Mouse (Mus musculus) midbrain, embryonic 15.5 days (tissue): Measurements from ENCODE around the gene Cracr2b. TPM values are rescaled to one million over a fixed set of nuclear protein-coding genes. Genes with fewer than 3 reads are reported as not detected.

Source experiments
- ATAC-seq: fragments of 200-750 bp; cut with Nextera tagmentation; replicated peaks from 2 replicates; pipeline ENCODE4 v1.8.0; 2017; ENCODE audit warnings: moderate TSS enrichment
- H3K27ac ChIP-seq: fragments of 300-500 bp; sonication (generic); 2 replicates; pipeline ENCODE4 v1.5.1; 2015; ENCODE audit warnings: mild to moderate bottlenecking, inconsistent platforms
- H3K27me3 ChIP-seq: fragments of 300-500 bp; sonication (generic); replicated peaks from 2 replicates; pipeline ENCODE4 v1.6.1; 2015; ENCODE audit warnings: inconsistent platforms
- H3K36me3 ChIP-seq: fragments of 300-500 bp; sonication (generic); replicated peaks from 2 replicates; pipeline ENCODE4 v1.6.1; 2015; ENCODE audit warnings: inconsistent platforms
- H3K4me1 ChIP-seq: fragments of 300-500 bp; sonication (generic); 2 replicates; pipeline ENCODE4 v1.6.1; 2015; ENCODE audit warnings: inconsistent platforms
- H3K4me2 ChIP-seq: fragments of 300-500 bp; sonication (generic); 2 replicates; pipeline ENCODE4 v1.6.1; 2015; ENCODE audit warnings: inconsistent platforms, mild to moderate bottlenecking, moderate library complexity
- H3K4me3 ChIP-seq: fragments of 300-500 bp; sonication (generic); 2 replicates; pipeline ENCODE4 v1.5.1; 2015; ENCODE audit warnings: mild to moderate bottlenecking, inconsistent platforms
- H3K9ac ChIP-seq: fragments of 300-500 bp; sonication (generic); 2 replicates; pipeline ENCODE4 v1.6.1; 2015; ENCODE audit warnings: mild to moderate bottlenecking, inconsistent platforms
- H3K9me3 ChIP-seq: fragments of 300-500 bp; sonication (generic); 2 replicates; pipeline ENCODE4 v1.6.1; 2016; ENCODE audit warnings: inconsistent platforms
- WGBS: fragments of 180-500 bp; shearing (Covaris S2); methylation state at CpG from one replicate; pipeline ENCODE4 v1.1.7; 2015; ENCODE audit warnings: mixed read lengths; 5-methylcytosine and 5-hydroxymethylcytosine counted together
- polyA plus RNA-seq: library from polyadenylated mRNA; unstranded; fragments of >200 nt; fragmentation: Nextera tagmentation; extraction: Ambion mirVana; gene quantifications from 2 replicates; pipeline ENCODE4 v1.2.1, GENCODE M21; 2015

Gene Cracr2b
- polyA plus RNA-seq, 1 experiment from 2014 or later: 7.6 TPM

- H3K9ac ChIP-seq: no peak overlapping the region
- peaks cover 27% of the 10 kb centered on the region for H3K4me1 ChIP-seq
- H3K27me3 ChIP-seq: peaks cover 53% of the 10 kb centered on the region
- H3K36me3 ChIP-seq: 0 out of 2 replicates have a peak, but pooled peaks cover 4% of the 10 kb centered on the region
- ATAC-seq: no peak
- no peaks in the 10 kb centered on the region for H3K9me3 ChIP-seq
- 86% methylated on average over 5 of the region's 5 CpGs for WGBS
- no peak overlapping the region for H3K27ac ChIP-seq
- H3K4me3 ChIP-seq: no peak overlapping the region
- no peak overlapping the region for H3K4me2 ChIP-seq
Observed at GRCm38 (mm10) chr7:141460001-141460390, 898 bp upstream of the Cracr2b start.

- Histone ChIP-seq H3K36me3 (0 out of 2 replicates have a peak, but pooled peaks cover 4% of the 10 kb centered on the region), H3K4me2 (peak overlapping the region; percentile 59), H3K9me3 (no peaks in the 10 kb centered on the region), H3K27me3 (peaks cover 65% of the 10 kb centered on the region), H3K27ac (no peak overlapping the region), H3K4me1 (peaks cover 15% of the 10 kb centered on the region), H3K4me3 (peak overlapping the region; percentile 38), H3K9ac (peak overlapping the region; percentile 40)
- no peak for ATAC-seq
- 3% methylated on average over 59 of the region's 59 CpGs for WGBS
Observed at GRCm38 (mm10) chr7:141461521-141462332, 833 bp downstream of the Cracr2b start.

GRCm38 (mm10) chr7:141462333-141462821 lies 1.5 kb downstream of the Cracr2b start:
- Histone ChIP-seq H3K4me1 (peaks cover 20% of the 10 kb centered on the region), H3K4me2 (peak overlapping the region; percentile 59), H3K9ac (0 out of 2 replicates have a peak overlapping the region, but pooled peaks have one; percentile 40), H3K27me3 (peaks cover 65% of the 10 kb centered on the region), H3K27ac (no peak overlapping the region), H3K36me3 (0 out of 2 replicates have a peak, but pooled peaks cover 4% of the 10 kb centered on the region), H3K9me3 (no peaks in the 10 kb centered on the region), H3K4me3 (peak overlapping the region; percentile 38)
- ATAC-seq: no peak
- WGBS: 24% methylated on average over 5 of the region's 5 CpGs

- ATAC-seq: no peak
- Histone ChIP-seq H3K9ac (no peak overlapping the region), H3K4me1 (peaks cover 35% of the 10 kb centered on the region), H3K27me3 (peaks cover 65% of the 10 kb centered on the region), H3K4me2 (no peak overlapping the region), H3K36me3 (0 out of 2 replicates have a peak, but pooled peaks cover 4% of the 10 kb centered on the region), H3K27ac (no peak overlapping the region), H3K4me3 (0 out of 2 replicates have a peak overlapping the region, but pooled peaks have one; percentile 10), H3K9me3 (no peaks in the 10 kb centered on the region)
- WGBS: 19% methylated on average over 12 of the region's 12 CpGs
Observed at GRCm38 (mm10) chr7:141463824-141464602, 3.1 kb downstream of the Cracr2b start.

- H3K4me3 ChIP-seq: peak overlapping the region; percentile 10; the same call in 1 of the 2 replicates
- no peaks in the 10 kb centered on the region for H3K9me3 ChIP-seq
- no peaks in the 10 kb centered on the region for H3K36me3 ChIP-seq
- H3K9ac ChIP-seq: 0 out of 2 replicates have a peak overlapping the region, but pooled peaks have one; percentile 9
- H3K4me1 ChIP-seq: peaks cover 42% of the 10 kb centered on the region
- WGBS: 8% methylated on average over 38 of the region's 38 CpGs
- H3K27ac ChIP-seq: no peak overlapping the region
- ATAC-seq: no peak
- H3K27me3 ChIP-seq: peaks cover 61% of the 10 kb centered on the region
- peak overlapping the region; percentile 35 for H3K4me2 ChIP-seq
Observed at GRCm38 (mm10) chr7:141464603-141465201, 3.8 kb downstream of the Cracr2b start.

- 36% methylated on average over 10 of the region's 10 CpGs for WGBS
- Histone ChIP-seq H3K4me3 (no peak overlapping the region), H3K9ac (no peak overlapping the region)
Observed at GRCm38 (mm10) chr7:141465388-141466044, 4.6 kb downstream of the Cracr2b start.

GRCm38 (mm10) chr7:141466045-141466394 lies 5.1 kb downstream of the Cracr2b start:
- H3K9ac ChIP-seq: no peak overlapping the region
- ATAC-seq: no peak
- WGBS: 80% methylated on average over 7 of the region's 7 CpGs
- peaks cover 4% of the 10 kb centered on the region for H3K36me3 ChIP-seq
- H3K4me2 ChIP-seq: no peak overlapping the region
- H3K27me3 ChIP-seq: peaks cover 50% of the 10 kb centered on the region
- H3K9me3 ChIP-seq: no peaks in the 10 kb centered on the region
- H3K4me1 ChIP-seq: peaks cover 46% of the 10 kb centered on the region
- no peak overlapping the region for H3K27ac ChIP-seq
- no peak overlapping the region for H3K4me3 ChIP-seq

More at GRCm38 (mm10) chr7:141465388-141466044, 4.6 kb downstream of the Cracr2b start:
- peaks cover 46% of the 10 kb centered on the region for H3K4me1 ChIP-seq
- H3K27ac ChIP-seq: no peak overlapping the region
- peaks cover 55% of the 10 kb centered on the region for H3K27me3 ChIP-seq
- 0 out of 2 replicates have a peak, but pooled peaks cover under 1% of the 10 kb centered on the region for H3K36me3 ChIP-seq
- no peak overlapping the region for H3K4me2 ChIP-seq
- no peaks in the 10 kb centered on the region for H3K9me3 ChIP-seq
- no peak for ATAC-seq

- peaks cover 9% of the 10 kb centered on the region for H3K36me3 ChIP-seq
- ATAC-seq: no peak
- H3K4me1 ChIP-seq: peaks cover 42% of the 10 kb centered on the region
- WGBS: 62% methylated on average over 10 of the region's 10 CpGs
- H3K9me3 ChIP-seq: no peaks in the 10 kb centered on the region
- H3K9ac ChIP-seq: peak overlapping the region; percentile 58; the same call in 1 of the 2 replicates
- peak overlapping the region; percentile 50 for H3K4me3 ChIP-seq
- peak overlapping the region; percentile 62 for H3K4me2 ChIP-seq
- H3K27me3 ChIP-seq: peaks cover 43% of the 10 kb centered on the region
- H3K27ac ChIP-seq: no peak overlapping the region
Observed at GRCm38 (mm10) chr7:141466607-141467148, 5.8 kb downstream of the Cracr2b start.

GRCm38 (mm10) chr7:141467230-141468030 lies 6.5 kb downstream of the Cracr2b start, which contains the start of gene Cd151:
Gene Cd151, plus strand, starts transcription at chr7:141467392.
- peak; percentile 51 for ATAC-seq
- Histone ChIP-seq H3K9ac (peak within 1 kb of the TSS; percentile 58), H3K4me3 (peak within 1 kb of the TSS; percentile 50), H3K27ac (peak within 1 kb of the TSS; percentile 79), H3K4me2 (peak within 1 kb of the TSS; percentile 62), H3K27me3 (peaks cover 37% of the 10 kb centered on the region), H3K36me3 (peaks cover 9% of the 10 kb centered on the region), H3K4me1 (peaks cover 38% of the 10 kb centered on the region), H3K9me3 (no peaks in the 10 kb centered on the region)
- under 1% methylated on average over 52 of the region's 52 CpGs for WGBS

- Histone ChIP-seq H3K9ac (peak overlapping the region; percentile 58), H3K36me3 (peaks cover 14% of the 10 kb centered on the region), H3K4me3 (peak overlapping the region; percentile 50), H3K4me2 (peak overlapping the region; percentile 62), H3K4me1 (peaks cover 38% of the 10 kb centered on the region), H3K27me3 (peaks cover 30% of the 10 kb centered on the region), H3K27ac (peak overlapping the region; percentile 79), H3K9me3 (no peaks in the 10 kb centered on the region)
- WGBS: 20% methylated on average over 5 of the region's 5 CpGs
- ATAC-seq: peak; percentile 24; the same call in 1 of the 2 replicates
Observed at GRCm38 (mm10) chr7:141468164-141468521, 7.2 kb downstream of the Cracr2b start.
